Mouse (Mus musculus): ENCODE data around the gene Lrmp.

DNA sequence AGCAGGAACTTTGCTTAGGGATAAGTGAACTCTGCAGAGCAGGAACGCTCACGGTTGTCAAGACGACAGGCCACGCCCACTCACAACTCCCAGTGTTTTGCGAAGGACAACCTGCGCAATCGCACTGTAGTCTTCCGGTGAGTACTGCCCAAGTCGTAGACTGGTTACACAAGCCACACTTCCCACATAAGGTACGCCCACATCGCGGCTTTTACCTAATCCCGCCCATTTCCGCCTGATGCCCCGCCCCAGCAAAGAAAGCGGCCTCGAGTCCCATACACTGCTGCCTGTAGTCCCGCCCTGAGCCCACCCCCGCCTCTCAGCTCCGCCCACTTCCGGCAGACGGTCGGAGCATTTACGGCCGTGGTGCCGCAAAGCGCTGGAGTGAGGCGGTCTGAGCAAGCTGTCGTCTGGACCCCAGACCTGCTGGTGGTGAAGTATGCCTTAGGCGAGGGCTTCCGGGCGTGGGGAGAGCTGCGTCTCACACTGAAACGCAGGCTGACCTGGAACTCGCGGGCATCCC lies 95.4 kb downstream of the Lrmp start, which contains the start of the genes Casc1 and Etfrf1:
- peak; percentile 81 for TF ChIP-seq POLR2A (IDR thresholded peaks at IDR 0.05; ENCODE audit: borderline replicate concordance, low read depth, low read length)
- no peak for TF ChIP-seq CTCF (IDR thresholded peaks at IDR 0.05; ENCODE audit: low read depth, low read length)

Data from bone marrow macrophage, adult 2 months (primary cell).